ENCODE assay signal across 8 mouse cellular contexts in genomic region chr9:108648166-108648565, GRCm38 (mm10). TPM values are rescaled to one million over a fixed set of nuclear protein-coding genes. Genes with fewer than 3 reads are reported as not detected.
DNase-seq lines count a peak whose midpoint lies in the region; ATAC-seq and TF ChIP-seq lines count a peak whose summit lies in the region.

No protein-coding gene starts in this region.

- peaks cover 9% of the 10 kb centered on the region for H3K4me1 ChIP-seq in bone marrow macrophage, adult 2 months (ENCODE audit: control insufficient read depth, insufficient read depth, low read length)
- H3K4me1 ChIP-seq in limb, embryonic 12.5 days (replicated peaks): peaks cover 16% of the 10 kb centered on the region
- H3K4me1 ChIP-seq in midbrain, embryonic 14.5 days (ENCODE audit: control insufficient read depth, insufficient read depth, low read length): peaks cover 13% of the 10 kb centered on the region

- TF ChIP-seq CTCF in bone marrow macrophage, adult 2 months (IDR thresholded peaks at IDR 0.05; ENCODE audit: low read depth, low read length): no peak

- no peaks in the 10 kb centered on the region for H3K9me3 ChIP-seq in limb, embryonic 12.5 days
- H3K9me3 ChIP-seq in midbrain, embryonic 14.5 days (ENCODE audit: control insufficient read depth, low read length): no peaks in the 10 kb centered on the region

- peaks cover 3% of the 10 kb centered on the region; the same call in 1 of the 2 replicates for H3K36me3 ChIP-seq in limb, embryonic 12.5 days
- peaks cover 4% of the 10 kb centered on the region; the same call in 1 of the 2 replicates for H3K36me3 ChIP-seq in midbrain, embryonic 14.5 days (ENCODE audit: control insufficient read depth, insufficient read depth, low read length)

- no peaks in the 10 kb centered on the region for H3K27me3 ChIP-seq in limb, embryonic 12.5 days
- no peaks in the 10 kb centered on the region for H3K27me3 ChIP-seq in midbrain, embryonic 14.5 days (ENCODE audit: control insufficient read depth, insufficient read depth, low read length)

- no peak for TF ChIP-seq POLR2A in bone marrow macrophage, adult 2 months (IDR thresholded peaks at IDR 0.05; ENCODE audit: borderline replicate concordance, low read depth, low read length)

- peak overlapping the region; percentile 77 for H3K4me2 ChIP-seq in limb, embryonic 12.5 days
- H3K4me2 ChIP-seq in midbrain, embryonic 14.5 days (ENCODE audit: low read length): peak overlapping the region; percentile 92

- peak; percentile 16 to 18 for DNase-seq in adrenal gland, postnatal 36 days
- DNase-seq in adrenal gland, postnatal 10 days: no peak
- peak; percentile 7 for DNase-seq in heart, postnatal 4 days
- no peak for DNase-seq in midbrain, embryonic 14.5 days
- DNase-seq in layer of hippocampus, adult 18-20 months (ENCODE audit: low spot score in 2 of 2): no peak
- no peak for DNase-seq in gastrocnemius, postnatal 25 days

- WGBS in limb, embryonic 12.5 days: 46% methylated on average over 10 of the region's 10 CpGs
- 55% methylated on average over 10 of the region's 10 CpGs for WGBS in midbrain, embryonic 14.5 days

- ATAC-seq in limb, embryonic 12.5 days (ENCODE audit: insufficient number of reproducible peaks, insufficient read depth, low FRiP score, low TSS enrichment, low read depth): no peak
- ATAC-seq in midbrain, embryonic 14.5 days (ENCODE audit: low FRiP score, low TSS enrichment): no peak

- peak overlapping the region; percentile 95 for H3K27ac ChIP-seq in bone marrow macrophage, adult 2 months (ENCODE audit: insufficient read depth, low read depth, low read length)
- H3K27ac ChIP-seq in limb, embryonic 12.5 days: no peak overlapping the region
- 0 out of 2 replicates have a peak overlapping the region, but pooled peaks have one; percentile 87 for H3K27ac ChIP-seq in midbrain, embryonic 14.5 days (replicated peaks; ENCODE audit: low read depth, low read length)

- peak overlapping the region; percentile 90 for H3K9ac ChIP-seq in limb, embryonic 12.5 days (replicated peaks)
- H3K9ac ChIP-seq in midbrain, embryonic 14.5 days (replicated peaks; ENCODE audit: low read length): peak overlapping the region; percentile 86

- peak overlapping the region; percentile 94 for H3K4me3 ChIP-seq in bone marrow macrophage, adult 2 months (ENCODE audit: insufficient read depth, low read length)
- peak overlapping the region; percentile 99 for H3K4me3 ChIP-seq in limb, embryonic 12.5 days (replicated peaks)
- H3K4me3 ChIP-seq in midbrain, embryonic 14.5 days (replicated peaks; ENCODE audit: low read depth, low read length): peak overlapping the region; percentile 99

RNA-seq across cellular contexts. Expression of gene Arih2, which starts 1.0 kb away (rescaled TPM):
- total RNA-seq in adrenal gland, postnatal 36 days (2021): 10 to 100 TPM; 62.2 to 65.6 TPM
- total RNA-seq in adrenal gland, postnatal 10 days (2021): 10 to 100 TPM; 56.1 to 59.9 TPM
- polyA plus RNA-seq in bone marrow macrophage, adult 2 months (2012; ENCODE audit: insufficient read depth, insufficient read length, missing spikeins): 38.4 and 43.1 TPM in 2 replicates
- total RNA-seq in heart, postnatal 4 days (2021): 10 to 100 TPM; 60.7 to 76.7 TPM
- 54.6 and 61.3 TPM in 2 replicates for polyA plus RNA-seq in limb, embryonic 12.5 days (2016; fragmentation: Nextera tagmentation; extraction: Ambion mirVana)
- polyA plus RNA-seq in midbrain, embryonic 14.5 days (2014; fragmentation: Nextera tagmentation; extraction: Ambion mirVana): 37.6 and 45.3 TPM in 2 replicates
- 10 to 100 TPM; 48.7 to 59.4 TPM for total RNA-seq in layer of hippocampus, adult 18-20 months (2021)
- 10 to 100 TPM; 52.7 to 61.0 TPM for total RNA-seq in gastrocnemius, postnatal 25 days (2021)

RNA-seq across cellular contexts. Expression of gene Slc25a20, which starts 13.7 kb away (rescaled TPM):
- total RNA-seq in adrenal gland, postnatal 36 days (2021): 100 to 1,000 TPM; 112 to 140 TPM
- total RNA-seq in adrenal gland, postnatal 10 days (2021): 100 to 1,000 TPM; 405 to 421 TPM
- polyA plus RNA-seq in bone marrow macrophage, adult 2 months (2012; ENCODE audit: insufficient read depth, insufficient read length, missing spikeins): 28.5 and 29.9 TPM in 2 replicates
- total RNA-seq in heart, postnatal 4 days (2021): 100 to 1,000 TPM; 206 to 213 TPM
- polyA plus RNA-seq in limb, embryonic 12.5 days (2016; fragmentation: Nextera tagmentation; extraction: Ambion mirVana): 40.7 and 43.2 TPM in 2 replicates
- polyA plus RNA-seq in midbrain, embryonic 14.5 days (2014; fragmentation: Nextera tagmentation; extraction: Ambion mirVana): 26.8 and 33.8 TPM in 2 replicates
- total RNA-seq in layer of hippocampus, adult 18-20 months (2021): 10 to 100 TPM; 14.4 to 16.7 TPM
- total RNA-seq in gastrocnemius, postnatal 25 days (2021): 10 to 100 TPM; 67.1 to 73.5 TPM

RNA-seq across cellular contexts. Expression of gene Prkar2a, which starts 40.9 kb away (rescaled TPM):
- total RNA-seq in adrenal gland, postnatal 36 days (2021): 10 to 100 TPM; 28.9 to 34.9 TPM
- 10 to 100 TPM; 31.3 to 45.1 TPM for total RNA-seq in adrenal gland, postnatal 10 days (2021)
- polyA plus RNA-seq in bone marrow macrophage, adult 2 months (2012; ENCODE audit: insufficient read depth, insufficient read length, missing spikeins): 35.2 and 37.6 TPM in 2 replicates
- 10 to 100 TPM; 74.0 to 79.7 TPM for total RNA-seq in heart, postnatal 4 days (2021)
- 34.8 and 35.5 TPM in 2 replicates for polyA plus RNA-seq in limb, embryonic 12.5 days (2016; fragmentation: Nextera tagmentation; extraction: Ambion mirVana)
- polyA plus RNA-seq in midbrain, embryonic 14.5 days (2014; fragmentation: Nextera tagmentation; extraction: Ambion mirVana): 53.8 and 68.1 TPM in 2 replicates
- total RNA-seq in layer of hippocampus, adult 18-20 months (2021): 10 to 100 TPM; 44.8 to 49.0 TPM
- total RNA-seq in gastrocnemius, postnatal 25 days (2021): 100 to 1,000 TPM; 122 to 134 TPM

RNA-seq across cellular contexts. Expression of gene P4htm, which starts 50.7 kb away (rescaled TPM):
- 1 to 10 TPM; 5.6 to 6.3 TPM for total RNA-seq in adrenal gland, postnatal 36 days (2021)
- 1 to 10 TPM; 6.1 to 9.6 TPM for total RNA-seq in adrenal gland, postnatal 10 days (2021)
- polyA plus RNA-seq in bone marrow macrophage, adult 2 months (2012; ENCODE audit: insufficient read depth, insufficient read length, missing spikeins): not detected in 2 replicates
- total RNA-seq in heart, postnatal 4 days (2021): 10 to 100 TPM; 13.2 to 13.4 TPM
- 11.6 and 11.7 TPM in 2 replicates for polyA plus RNA-seq in limb, embryonic 12.5 days (2016; fragmentation: Nextera tagmentation; extraction: Ambion mirVana)
- 27.0 and 30.5 TPM in 2 replicates for polyA plus RNA-seq in midbrain, embryonic 14.5 days (2014; fragmentation: Nextera tagmentation; extraction: Ambion mirVana)
- total RNA-seq in layer of hippocampus, adult 18-20 months (2021): 100 to 1,000 TPM; 101 to 102 TPM
- 1 to 10 TPM; 2.8 to 3.1 TPM for total RNA-seq in gastrocnemius, postnatal 25 days (2021)

Comparison
In these comparisons a context has a peak if more than half of its experiments do, and no peak if none do; other contexts are left out.
1. DNase-seq: peak in adrenal gland, postnatal 36 days (2 of 2) and heart, postnatal 4 days (single experiment); none in adrenal gland, postnatal 10 days (single experiment), midbrain, embryonic 14.5 days (single experiment), layer of hippocampus, adult 18-20 months (0 of 2) and gastrocnemius, postnatal 25 days (single experiment).
2. Peak in every context shown above with its lines, with median percentiles within 50 percentile points of each other: H3K4me3 ChIP-seq.